Mouse (Mus musculus): ENCODE data around the gene Rnf121.

The Rnf121 gene

GRCm38 (mm10) chr7:101998194-101998927 is 66.9 kb downstream of the Rnf121 start:
- DNase-seq = peak; percentile 89 to 92

- DNase-seq = no peak
Observed at GRCm38 (mm10) chr7:101994241-101994640, 71.0 kb downstream of the Rnf121 start.

- no peak for DNase-seq
Observed at GRCm38 (mm10) chr7:101985081-101985480, 80.2 kb downstream of the Rnf121 start.

DNA sequence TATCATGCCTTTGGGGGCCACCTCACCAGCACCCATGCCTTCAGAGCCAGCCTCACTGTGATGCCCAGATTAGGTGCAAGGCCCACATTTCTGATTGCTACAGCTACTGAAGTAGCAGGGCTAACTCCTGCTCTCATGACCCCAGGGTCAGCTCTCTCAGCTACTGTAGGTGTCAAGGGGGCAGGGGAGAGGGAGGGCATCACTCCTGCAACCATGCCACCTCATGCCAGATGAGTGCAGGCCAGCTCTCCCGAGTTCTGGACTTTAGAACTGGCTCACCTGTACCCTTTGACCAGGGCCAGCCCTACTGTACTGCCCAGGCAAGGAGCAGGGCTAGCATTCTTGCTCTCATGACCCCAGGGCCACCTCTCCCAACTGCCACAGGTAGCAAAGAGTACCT is 82.5 kb downstream of the Rnf121 start:
- no peak for DNase-seq

GRCm38 (mm10) chr7:101974505-101974904 is 90.8 kb downstream of the Rnf121 start:
- peak; percentile 51 to 72 for DNase-seq

GRCm38 (mm10) chr7:101973730-101974129 is 91.5 kb downstream of the Rnf121 start:
- no peak for DNase-seq

DNA sequence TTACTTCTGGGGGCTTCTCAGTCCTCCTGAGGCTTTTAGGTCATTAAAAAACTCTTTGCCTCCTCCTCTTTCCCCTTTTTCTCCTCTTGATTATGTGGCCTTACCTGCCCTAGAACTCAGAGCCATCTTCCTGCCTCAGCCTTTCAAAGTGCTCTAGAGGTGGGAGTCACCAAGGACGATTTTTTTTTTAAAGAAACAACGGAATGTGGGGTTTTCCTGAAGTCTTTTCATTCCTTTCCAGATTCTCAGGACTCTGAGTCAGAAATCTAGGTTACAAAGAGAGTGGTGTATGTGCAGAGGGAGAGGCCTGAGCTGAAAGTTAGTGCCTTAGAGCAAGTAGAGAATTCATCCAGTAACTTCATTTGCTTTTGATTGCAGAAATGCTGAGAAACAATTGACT is 93.5 kb downstream of the Rnf121 start:
- DNase-seq = no peak

- peak; percentile 86 to 92 for DNase-seq
Observed at GRCm38 (mm10) chr7:101970821-101971461, 94.3 kb downstream of the Rnf121 start.

DNA sequence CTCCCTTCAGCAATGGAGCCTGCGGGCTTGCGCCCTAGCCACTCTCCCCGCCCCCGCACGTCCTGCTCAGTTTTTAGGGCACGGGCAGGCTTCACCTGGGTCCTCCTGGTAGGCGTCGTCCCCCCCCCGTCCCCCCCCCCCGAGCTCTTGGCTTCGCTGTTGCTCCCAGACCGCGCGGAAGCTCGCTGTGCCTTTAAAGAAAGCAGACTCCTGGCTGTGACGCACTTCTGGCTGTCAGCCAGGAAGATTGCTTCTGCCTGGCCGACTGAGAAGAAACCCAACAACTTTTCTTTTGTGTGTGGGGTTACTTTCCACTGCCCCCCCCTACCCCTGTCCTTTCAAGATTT is 94.9 kb downstream of the Rnf121 start:
- peak; percentile 92 to 95 for DNase-seq

DNA sequence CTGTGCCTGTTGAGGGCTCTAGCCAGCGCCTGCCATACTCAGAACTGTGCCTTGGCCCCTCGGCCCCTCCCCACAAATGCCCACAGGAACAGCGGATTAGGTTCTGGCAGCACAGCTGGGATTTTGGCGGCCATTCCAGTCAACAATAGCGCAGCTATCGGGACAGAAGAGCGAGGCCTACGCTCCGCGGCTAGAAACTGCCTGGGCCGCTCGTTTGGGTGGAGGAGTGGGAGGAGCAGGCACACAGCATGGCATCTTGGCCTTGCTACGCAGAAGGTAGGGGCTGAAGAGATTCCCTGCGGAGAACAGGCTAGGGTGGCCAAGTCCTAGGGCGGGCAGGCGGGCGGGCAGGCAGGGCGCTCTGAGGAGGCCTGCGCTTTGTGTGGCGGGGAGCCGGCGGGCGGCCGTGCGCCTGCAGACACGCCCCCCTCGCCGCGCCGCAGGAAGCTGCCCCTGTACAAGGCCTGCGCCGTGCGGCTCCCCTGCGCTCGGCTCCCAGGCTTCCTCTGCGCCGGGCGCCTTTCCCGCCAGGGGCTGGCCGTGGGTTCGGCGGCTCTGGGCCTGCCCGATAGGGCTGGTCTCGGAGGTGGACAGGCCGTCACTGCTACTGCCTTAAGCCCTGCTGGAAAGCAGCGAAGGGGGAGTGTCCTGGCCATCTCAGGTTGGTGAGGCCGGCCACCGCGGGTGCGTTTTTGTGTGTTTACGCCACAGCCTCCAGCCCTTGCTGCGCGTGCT is 95.4 kb downstream of the Rnf121 start:
- peak; percentile 89 to 94 for DNase-seq
